Mouse (Mus musculus): Measurements from ENCODE around the gene Cpa4. TPM values are rescaled to one million over a fixed set of nuclear protein-coding genes. Genes with fewer than 3 reads are reported as not detected.

The Cpa4 gene
- total and polyA plus RNA-seq, 3 experiments: not detected

DNA sequence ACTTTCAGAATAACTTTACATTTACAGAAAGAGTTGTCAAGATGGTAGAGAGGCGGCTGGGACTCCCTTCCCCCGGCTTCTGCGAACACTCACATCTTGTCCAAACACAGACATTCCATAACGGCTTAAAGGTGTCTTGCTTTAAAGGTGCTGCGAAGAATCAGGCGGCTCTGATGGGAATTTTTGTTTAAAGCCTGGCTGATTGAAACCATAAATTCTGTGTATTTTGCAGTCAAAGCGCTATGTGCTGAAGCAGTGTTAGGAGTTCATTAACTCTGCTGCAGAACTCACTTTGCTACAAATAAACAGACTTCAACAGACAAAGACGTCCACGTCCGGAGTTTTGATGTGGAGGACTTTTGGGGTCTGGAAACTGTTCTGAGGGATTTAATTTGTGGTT is 29.9 kb upstream of the Cpa4 start:
- in situ Hi-C loops (cut with MboI; ENCODE audit: low pct_ligation_motif_present, low pct_unique_long_range_greater_than_20kb, low sequenced_read_pairs): no loop called here
- no peaks in the 10 kb centered on the region for H3K36me3 ChIP-seq (replicated peaks in 1 of 2; ENCODE audit: control insufficient read depth in 1 of 2, insufficient read depth in 1 of 2, low read length in 1 of 2)
- H3K4me3 ChIP-seq (replicated peaks in 1 of 3; ENCODE audit: low read depth in 2 of 3, low read length in 2 of 3, poor library complexity in 1 of 3): no peak overlapping the region
- no peaks in the 10 kb centered on the region for H3K9me3 ChIP-seq (replicated peaks; ENCODE audit: low read length)
- H3K4me1 ChIP-seq (ENCODE audit: control insufficient read depth in 1 of 2, insufficient read depth in 2 of 2): no peaks in the 10 kb centered on the region
- no peak for TF ChIP-seq ZMIZ1 (IDR thresholded peaks at IDR 0.05; ENCODE audit: low read depth, low read length)
- no peak for TF ChIP-seq MYC (IDR thresholded peaks at IDR 0.05; ENCODE audit: low read depth, low read length)
- no peak for TF ChIP-seq NRF1 (IDR thresholded peaks at IDR 0.05; ENCODE audit: low read depth, low read length)
- TF ChIP-seq GABPA (IDR thresholded peaks at IDR 0.05; ENCODE audit: insufficient replicate concordance, low read depth, low read length): no peak
- no peak for TF ChIP-seq USF2 (conservative IDR thresholded peaks at IDR 0.05; ENCODE audit: low read depth, low read length)
- no peak for TF ChIP-seq BHLHE40 (IDR thresholded peaks at IDR 0.05; ENCODE audit: low read depth, low read length)
- TF ChIP-seq KAT2A (IDR thresholded peaks at IDR 0.05; ENCODE audit: insufficient replicate concordance, low read length): no peak
- no peak for TF ChIP-seq CTCF (conservative IDR thresholded peaks at IDR 0.05 in 1 of 2, IDR thresholded peaks at IDR 0.05 in 1 of 2; ENCODE audit: low read depth in 2 of 2, low read length in 2 of 2)
- TF ChIP-seq SMC3 (IDR thresholded peaks at IDR 0.05; ENCODE audit: low read depth, low read length): no peak
- no peak for TF ChIP-seq TCF12 (IDR thresholded peaks at IDR 0.05; ENCODE audit: low read depth, low read length)
- no peak for TF ChIP-seq ELF1 (IDR thresholded peaks at IDR 0.05; ENCODE audit: low read depth, low read length)
- TF ChIP-seq IRF4 (IDR thresholded peaks at IDR 0.05; ENCODE audit: low read depth, low read length): no peak
- no peak for TF ChIP-seq POLR2A (IDR thresholded peaks at IDR 0.05; ENCODE audit: low read depth, low read length)
- no peak overlapping the region for H3K9ac ChIP-seq (ENCODE audit: insufficient read depth, low read depth)
- no peak overlapping the region for H3K4me2 ChIP-seq (ENCODE audit: insufficient read depth, low read depth, poor library complexity, severe bottlenecking)
- H3K27me3 ChIP-seq (replicated peaks): no peaks in the 10 kb centered on the region
- H3K27ac ChIP-seq (ENCODE audit: insufficient read depth, low read depth): no peak overlapping the region
- DNase-seq (ENCODE audit: extremely low read depth): no peak
- H3K79me2 ChIP-seq (replicated peaks; ENCODE audit: control insufficient read depth, extremely low read depth, insufficient read depth, poor library complexity, severe bottlenecking): no peaks in the 10 kb centered on the region
- dilution Hi-C loops (cut with MboI; ENCODE audit: extremely low pct_ligation_motif_present, extremely low pct_unique_long_range_greater_than_20kb, low sequenced_read_pairs): no loop called here

DNA sequence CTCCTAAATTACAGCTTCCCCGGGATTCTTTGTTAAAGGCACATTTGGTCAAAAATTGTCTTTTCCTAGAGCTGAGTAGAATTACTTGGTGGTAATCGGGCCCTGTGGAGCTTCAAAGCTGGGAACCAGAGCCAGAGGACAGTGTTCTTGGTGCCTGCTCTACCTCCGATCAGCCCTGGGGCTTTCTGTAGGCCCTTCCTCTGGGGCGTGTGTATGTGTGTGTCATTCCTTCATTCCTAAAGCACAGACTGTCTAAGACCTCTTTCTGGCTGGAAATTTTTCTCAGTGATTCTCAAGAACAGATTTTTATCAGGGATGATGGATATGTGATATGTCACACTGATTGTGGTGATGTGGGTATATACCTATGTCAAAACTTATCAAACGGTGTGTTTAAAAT is 29.4 kb upstream of the Cpa4 start:
- H3K36me3 ChIP-seq (replicated peaks in 1 of 2; ENCODE audit: control insufficient read depth in 1 of 2, insufficient read depth in 1 of 2, low read length in 1 of 2): no peaks in the 10 kb centered on the region
- H3K4me3 ChIP-seq (replicated peaks in 1 of 3; ENCODE audit: low read depth in 2 of 3, low read length in 2 of 3, poor library complexity in 1 of 3): no peak overlapping the region
- H3K4me2 ChIP-seq (ENCODE audit: insufficient read depth, low read depth, poor library complexity, severe bottlenecking): no peak overlapping the region
- dilution Hi-C loops (cut with MboI; ENCODE audit: extremely low pct_ligation_motif_present, extremely low pct_unique_long_range_greater_than_20kb, low sequenced_read_pairs): no loop called here
- DNase-seq (ENCODE audit: extremely low read depth): no peak
- H3K27me3 ChIP-seq (replicated peaks): no peaks in the 10 kb centered on the region
- H3K9me3 ChIP-seq (replicated peaks; ENCODE audit: low read length): no peaks in the 10 kb centered on the region
- TF ChIP-seq MXI1 (IDR thresholded peaks at IDR 0.05; ENCODE audit: low read depth, low read length) (no peak), IRF4 (IDR thresholded peaks at IDR 0.05; ENCODE audit: low read depth, low read length) (no peak), SIN3A (IDR thresholded peaks at IDR 0.05; ENCODE audit: low read length) (no peak), ZC3H11A (IDR thresholded peaks at IDR 0.05; ENCODE audit: low read depth, low read length) (no peak), MAZ (IDR thresholded peaks at IDR 0.05; ENCODE audit: low read depth, low read length) (no peak), EP300 (IDR thresholded peaks at IDR 0.05; ENCODE audit: low read length) (no peak), ZNF384 (IDR thresholded peaks at IDR 0.05; ENCODE audit: low read depth, low read length) (no peak), MAX (IDR thresholded peaks at IDR 0.05; ENCODE audit: low read length) (no peak), KAT2A (IDR thresholded peaks at IDR 0.05; ENCODE audit: insufficient replicate concordance, low read length) (no peak), ETS1 (conservative IDR thresholded peaks at IDR 0.05; ENCODE audit: low read depth, low read length) (no peak), HCFC1 (IDR thresholded peaks at IDR 0.05; ENCODE audit: low read depth, low read length) (no peak), JUND (conservative IDR thresholded peaks at IDR 0.05; ENCODE audit: low read depth, low read length) (no peak), PAX5 (IDR thresholded peaks at IDR 0.05; ENCODE audit: low read length) (no peak), NELFE (IDR thresholded peaks at IDR 0.05; ENCODE audit: low read depth, low read length) (no peak), USF2 (conservative IDR thresholded peaks at IDR 0.05; ENCODE audit: low read depth, low read length) (no peak), NRF1 (IDR thresholded peaks at IDR 0.05; ENCODE audit: low read depth, low read length) (no peak), USF1 (IDR thresholded peaks at IDR 0.05; ENCODE audit: low read depth, low read length) (no peak), CHD2 (IDR thresholded peaks at IDR 0.05; ENCODE audit: low read length) (no peak)
- in situ Hi-C loops (cut with MboI; ENCODE audit: low pct_ligation_motif_present, low pct_unique_long_range_greater_than_20kb, low sequenced_read_pairs): no loop called here
- H3K4me1 ChIP-seq (ENCODE audit: control insufficient read depth in 1 of 2, insufficient read depth in 2 of 2): no peaks in the 10 kb centered on the region
- no peaks in the 10 kb centered on the region for H3K79me2 ChIP-seq (replicated peaks; ENCODE audit: control insufficient read depth, extremely low read depth, insufficient read depth, poor library complexity, severe bottlenecking)
- no peak overlapping the region for H3K27ac ChIP-seq (ENCODE audit: insufficient read depth, low read depth)
- H3K9ac ChIP-seq (ENCODE audit: insufficient read depth, low read depth): no peak overlapping the region
